Mouse (Mus musculus) heart, embryonic 13.5 days (tissue): Measurements from ENCODE around the gene Vat1. TPM values are rescaled to one million over a fixed set of nuclear protein-coding genes. Genes with fewer than 3 reads are reported as not detected.

Source experiments
- ATAC-seq: fragments of 200-750 bp; cut with Nextera tagmentation; 2 replicates; pipeline ENCODE4 v1.8.0; 2017; ENCODE audit warnings: moderate TSS enrichment; ENCODE audit not compliant: insufficient number of reproducible peaks, low FRiP score, low TSS enrichment; ENCODE audit errors: extremely low read depth
- H3K27ac ChIP-seq: fragments of 300-500 bp; sonication (generic); replicated peaks from 2 replicates; pipeline ENCODE4 v1.5.1; 2015; ENCODE audit warnings: moderate library complexity, mild to moderate bottlenecking, inconsistent platforms
- H3K27me3 ChIP-seq: fragments of 300-500 bp; sonication (generic); replicated peaks from 2 replicates; pipeline ENCODE4 v1.6.1; 2015; ENCODE audit warnings: mild to moderate bottlenecking, inconsistent platforms
- H3K36me3 ChIP-seq: fragments of 300-500 bp; sonication (generic); 2 replicates; pipeline ENCODE4 v1.6.1; 2015; ENCODE audit warnings: mild to moderate bottlenecking, inconsistent platforms
- H3K4me1 ChIP-seq: fragments of 300-500 bp; sonication (generic); 2 replicates; pipeline ENCODE4 v1.6.1; 2015; ENCODE audit warnings: inconsistent platforms
- H3K4me2 ChIP-seq: fragments of 300-500 bp; sonication (generic); 2 replicates; pipeline ENCODE4 v1.6.1; 2015; ENCODE audit warnings: inconsistent platforms, mild to moderate bottlenecking, moderate library complexity
- H3K4me3 ChIP-seq: fragments of 300-500 bp; sonication (generic); 2 replicates; pipeline ENCODE4 v1.5.1; 2015; ENCODE audit warnings: moderate library complexity, mild to moderate bottlenecking, inconsistent platforms
- H3K9ac ChIP-seq: fragments of 300-500 bp; sonication (generic); 2 replicates; pipeline ENCODE4 v1.6.1; 2015; ENCODE audit warnings: inconsistent platforms, mild to moderate bottlenecking, moderate library complexity
- H3K9me3 ChIP-seq: fragments of 300-500 bp; sonication (generic); 2 replicates; pipeline ENCODE4 v1.6.1; 2016; ENCODE audit warnings: inconsistent platforms
- WGBS: fragments of 180-500 bp; shearing (Covaris S2); methylation state at CpG from one replicate; pipeline ENCODE4 v1.1.7; 2015; ENCODE audit warnings: mixed read lengths; 5-methylcytosine and 5-hydroxymethylcytosine counted together
- microRNA-seq: library from miRNA; unstranded; fragments of <30 nt; microRNA quantifications from one replicate; pipeline ENCODE4, GENCODE M21; 2016
- polyA plus RNA-seq: library from polyadenylated mRNA; unstranded; fragments of >200 nt; fragmentation: Nextera tagmentation; extraction: Ambion mirVana; gene quantifications from 2 replicates; pipeline ENCODE4 v1.2.1, GENCODE M21; 2015

The Vat1 gene
- polyA plus RNA-seq, 1 experiment from 2014 or later: 28.0 TPM

DNA sequence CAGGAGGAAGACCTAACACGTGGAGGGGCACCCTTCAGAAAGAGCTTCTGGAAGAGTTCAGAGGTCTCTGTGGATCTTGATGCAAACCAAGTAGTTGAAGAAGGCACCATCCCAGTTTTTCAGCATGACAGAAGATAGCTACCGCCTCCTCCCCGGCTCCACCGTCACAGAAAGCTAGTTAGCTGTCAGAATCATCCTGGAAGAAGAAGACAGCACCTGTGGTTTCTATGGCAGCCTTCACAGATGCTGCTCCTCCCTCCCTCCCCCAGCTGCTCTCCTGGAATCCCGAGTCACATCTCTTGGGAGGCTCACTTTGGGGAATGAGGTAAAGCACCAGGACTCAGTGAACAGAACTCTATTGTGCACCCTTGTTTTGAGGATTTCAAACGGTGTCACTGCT lies 47.0 kb downstream of the Vat1 start:
- ATAC-seq: no peak
- no peak overlapping the region for H3K4me3 ChIP-seq
- H3K27ac ChIP-seq: no peak overlapping the region
- 45% methylated on average over 6 of the region's 6 CpGs for WGBS
- H3K9ac ChIP-seq: no peak overlapping the region
- H3K4me1 ChIP-seq: peaks cover 31% of the 10 kb centered on the region
- no peak overlapping the region for H3K4me2 ChIP-seq
- peaks cover 38% of the 10 kb centered on the region for H3K36me3 ChIP-seq
- no peaks in the 10 kb centered on the region for H3K9me3 ChIP-seq
- no peaks in the 10 kb centered on the region for H3K27me3 ChIP-seq

GRCm38 (mm10) chr11:101417101-101417855 lies 48.8 kb downstream of the Vat1 start, which contains the start of gene Aarsd1:
TSS of gene Aarsd1 (minus strand) at chr11:101417615.
- peaks cover 52% of the 10 kb centered on the region for H3K36me3 ChIP-seq
- peaks cover 18% of the 10 kb centered on the region for H3K4me1 ChIP-seq
- H3K27ac ChIP-seq: peak within 1 kb of the TSS; percentile 73
- H3K27me3 ChIP-seq: no peaks in the 10 kb centered on the region
- WGBS: under 1% methylated on average over 45 of the region's 45 CpGs
- no peaks in the 10 kb centered on the region for H3K9me3 ChIP-seq
- peak within 1 kb of the TSS; percentile 93 for H3K4me2 ChIP-seq
- peak; percentile 44; the same call in 1 of the 2 replicates for ATAC-seq
- H3K4me3 ChIP-seq: peak within 1 kb of the TSS; percentile 90
- H3K9ac ChIP-seq: peak within 1 kb of the TSS; percentile 91

- 3% methylated on average over 11 of the region's 11 CpGs for WGBS
- H3K9me3 ChIP-seq: no peaks in the 10 kb centered on the region
- peak overlapping the region; percentile 90 for H3K4me3 ChIP-seq
- ATAC-seq: peak; percentile 29
- H3K9ac ChIP-seq: peak overlapping the region; percentile 91
- H3K27me3 ChIP-seq: no peaks in the 10 kb centered on the region
- peak overlapping the region; percentile 73 for H3K27ac ChIP-seq
- H3K36me3 ChIP-seq: peaks cover 55% of the 10 kb centered on the region
- H3K4me1 ChIP-seq: peaks cover 13% of the 10 kb centered on the region
- peak overlapping the region; percentile 93 for H3K4me2 ChIP-seq
Observed at GRCm38 (mm10) chr11:101416433-101417100, 49.5 kb downstream of the Vat1 start.

GRCm38 (mm10) chr11:101415306-101415705 lies 50.7 kb downstream of the Vat1 start:
- no peaks in the 10 kb centered on the region for H3K9me3 ChIP-seq
- no peak for ATAC-seq
- H3K4me1 ChIP-seq: peaks cover 13% of the 10 kb centered on the region
- 86% methylated on average over 2 of the region's 2 CpGs for WGBS
- H3K4me2 ChIP-seq: no peak overlapping the region
- no peak overlapping the region for H3K4me3 ChIP-seq
- H3K27ac ChIP-seq: no peak overlapping the region
- H3K36me3 ChIP-seq: peaks cover 55% of the 10 kb centered on the region
- H3K27me3 ChIP-seq: no peaks in the 10 kb centered on the region
- no peak overlapping the region for H3K9ac ChIP-seq

Small RNA genes lying within 50 kb of the gene (microRNA-seq; reads per million reads assigned to microRNA genes)
- 1.0 reads per million for gene Mir6929

Other genes with a start within 250 kb of the Vat1 start
- 11.6 and 11.7 TPM in 2 replicates for gene Ezh1, start 239.8 kb downstream of the Vat1 start, polyA plus RNA-seq
- gene Ramp2, start 220.2 kb downstream of the Vat1 start, polyA plus RNA-seq: 210 and 234 TPM in 2 replicates
- 98.8 and 111 TPM in 2 replicates for gene Vps25, start 212.5 kb downstream of the Vat1 start, polyA plus RNA-seq
- gene Wnk4, start 205.7 kb downstream of the Vat1 start, polyA plus RNA-seq: 7.6 and 8.0 TPM in 2 replicates
- 0.48 and 0.65 TPM in 2 replicates for gene Cntd1, start 187.2 kb downstream of the Vat1 start, polyA plus RNA-seq
- gene Coa3, start 187.1 kb downstream of the Vat1 start, polyA plus RNA-seq: 165 and 171 TPM in 2 replicates
- 128 and 130 TPM in 2 replicates for gene Becn1, start 163.9 kb downstream of the Vat1 start, polyA plus RNA-seq
- gene Psme3, start 150.0 kb downstream of the Vat1 start, polyA plus RNA-seq: 99.0 and 105 TPM in 2 replicates
- 0.70 and 0.75 TPM in 2 replicates for gene Aoc2, start 141.2 kb downstream of the Vat1 start, polyA plus RNA-seq
- 0.28 and 0.32 TPM in 2 replicates for gene Aoc3, start 135.6 kb downstream of the Vat1 start, polyA plus RNA-seq
- gene G6pc, start 98.7 kb downstream of the Vat1 start, polyA plus RNA-seq: not detected in 2 replicates
- gene Aarsd1, start 48.6 kb downstream of the Vat1 start, polyA plus RNA-seq: 35.4 and 45.9 TPM in 2 replicates
- gene Gm27029, start 41.4 kb downstream of the Vat1 start, polyA plus RNA-seq: 14.7 and 18.3 TPM in 2 replicates
- gene Rundc1, start 41.1 kb downstream of the Vat1 start, polyA plus RNA-seq: 13.1 and 14.3 TPM in 2 replicates
- gene Ptges3l, start 40.9 kb downstream of the Vat1 start, polyA plus RNA-seq: 71.6 and 75.1 TPM in 2 replicates
- 222 and 239 TPM in 2 replicates for gene Rpl27, start 23.9 kb downstream of the Vat1 start, polyA plus RNA-seq
- 11.6 and 13.7 TPM in 2 replicates for gene Ifi35, start 17.8 kb downstream of the Vat1 start, polyA plus RNA-seq
- 23.5 and 26.4 TPM in 2 replicates for gene Rnd2, start 1.2 kb downstream of the Vat1 start, polyA plus RNA-seq
- 5.5 and 7.0 TPM in 2 replicates for gene Brca1, start 85.7 kb upstream of the Vat1 start, polyA plus RNA-seq
- gene Nbr1, start 85.9 kb upstream of the Vat1 start, polyA plus RNA-seq: 54.9 and 55.3 TPM in 2 replicates
- 4.0 and 4.4 TPM in 2 replicates for gene Tmem106a, start 116.0 kb upstream of the Vat1 start, polyA plus RNA-seq
- not detected in 2 replicates for gene Gm11634, start 133.0 kb upstream of the Vat1 start, polyA plus RNA-seq
- gene Rdm1, start 161.0 kb upstream of the Vat1 start, polyA plus RNA-seq: 31.8 and 37.0 TPM in 2 replicates
- 8.7 and 9.1 TPM in 2 replicates for gene Arl4d, start 199.3 kb upstream of the Vat1 start, polyA plus RNA-seq